Mouse (Mus musculus) heart, adult 8-10 months (tissue): ENCODE measurements around the gene Rgs7. TPM values are rescaled to one million over a fixed set of nuclear protein-coding genes. Genes with fewer than 3 reads are reported as not detected.

ENCODE experiments used
- DNase-seq: peaks from one replicate; pipeline ENCODE4 v3.0.0; 2022; ENCODE audit warnings: low spot score
- total RNA-seq, 4 experiments: library from RNA; stranded (reverse); gene quantifications; 2 replicates each; pipeline ENCODE4 v1.2.4; 2022

The Rgs7 gene
- total RNA-seq, 4 experiments from 2014 or later = 0.69 to 1.7 (median 1.3) TPM

DNA sequence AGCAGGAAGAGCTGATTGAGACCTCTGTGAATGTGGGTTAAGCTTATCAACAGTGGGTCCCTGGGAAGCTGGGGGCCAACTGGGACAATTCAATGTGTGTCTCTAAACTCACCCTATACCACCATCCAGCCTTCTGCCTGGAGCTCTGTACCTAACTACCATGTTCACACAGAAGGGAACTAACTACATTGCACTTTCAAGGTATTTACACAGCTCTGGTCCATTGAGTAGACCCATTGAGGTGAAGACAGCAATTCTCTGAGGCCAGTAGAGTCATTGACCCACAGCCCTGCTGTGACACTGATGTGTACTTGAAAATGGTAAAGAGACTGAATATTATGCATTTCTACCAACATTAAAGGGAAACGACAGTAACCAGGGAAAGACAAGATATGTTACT is 313.6 kb downstream of the Rgs7 start:
- DNase-seq = no peak

DNA sequence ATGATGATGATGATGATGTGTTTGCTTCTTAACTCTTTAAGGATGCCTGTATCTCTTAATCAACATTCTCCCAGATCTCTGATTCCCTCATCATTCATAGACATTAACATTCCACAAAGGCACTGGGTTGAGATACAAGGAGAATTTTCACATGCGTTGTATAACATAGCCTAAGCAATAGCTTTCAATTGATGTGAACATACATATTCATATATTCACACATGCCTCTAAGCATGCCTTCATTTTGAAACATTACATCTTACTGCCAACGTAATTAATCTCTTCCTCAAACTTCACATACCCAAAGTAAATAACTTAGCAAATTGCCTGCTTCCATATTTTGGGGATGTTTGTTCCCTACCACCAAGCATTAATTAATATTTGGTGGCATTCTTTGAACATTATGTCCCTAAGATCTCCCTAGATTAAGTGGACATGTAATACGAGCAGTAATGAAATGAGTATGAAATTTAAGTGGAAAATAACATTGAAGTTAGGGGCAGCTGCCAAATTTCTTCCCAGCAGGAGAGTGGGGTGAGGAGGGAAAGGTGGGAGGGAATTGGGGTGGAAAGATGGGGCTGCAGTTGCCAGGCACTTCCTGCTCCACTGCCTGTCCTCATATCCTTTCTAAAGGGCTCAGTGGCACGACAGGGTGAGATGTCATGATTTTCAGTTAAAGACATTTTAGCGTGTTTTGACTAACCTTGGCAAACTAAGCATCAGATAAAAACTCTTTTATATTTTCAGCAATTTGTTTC is 317.2 kb downstream of the Rgs7 start:
- no peak for DNase-seq

DNA sequence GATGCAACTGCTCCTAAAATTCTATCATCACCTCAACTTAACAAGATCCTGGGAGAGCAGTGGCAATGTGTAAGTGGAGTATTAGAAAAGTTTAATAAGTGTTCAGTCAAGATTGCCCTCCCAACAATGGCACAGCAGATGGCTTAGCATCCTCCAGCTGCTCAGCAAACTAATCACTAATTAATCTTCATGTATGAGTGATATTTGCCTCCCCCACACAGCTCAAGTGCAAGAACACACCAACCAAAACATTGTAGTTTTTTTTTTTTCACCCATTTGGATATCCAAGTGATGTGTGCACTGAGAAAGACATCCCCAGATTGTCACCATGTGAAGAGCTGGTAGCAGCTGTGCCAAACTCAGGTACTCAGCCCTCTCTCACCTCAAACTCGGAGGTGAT is 336.8 kb downstream of the Rgs7 start:
- DNase-seq = no peak

DNA sequence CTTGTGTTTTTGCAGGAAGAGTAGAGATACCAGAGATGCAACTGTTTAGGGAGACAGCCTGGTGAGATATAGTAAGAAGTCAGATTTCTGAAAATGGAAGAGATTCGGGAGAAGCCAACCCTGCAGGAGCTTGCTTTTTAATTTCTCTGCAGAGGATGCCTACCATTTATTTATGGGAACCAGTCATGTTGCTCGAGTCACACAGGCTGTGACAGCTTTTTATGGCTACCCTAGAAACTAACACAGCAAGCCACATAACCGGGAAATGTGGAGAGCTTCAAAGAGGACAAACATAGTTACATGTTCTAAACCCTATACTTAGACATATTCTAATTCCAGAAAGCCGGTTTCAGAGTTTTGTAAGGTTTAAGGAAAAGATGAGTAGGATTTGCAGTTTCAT is 349.2 kb downstream of the Rgs7 start:
- no peak for DNase-seq

DNA sequence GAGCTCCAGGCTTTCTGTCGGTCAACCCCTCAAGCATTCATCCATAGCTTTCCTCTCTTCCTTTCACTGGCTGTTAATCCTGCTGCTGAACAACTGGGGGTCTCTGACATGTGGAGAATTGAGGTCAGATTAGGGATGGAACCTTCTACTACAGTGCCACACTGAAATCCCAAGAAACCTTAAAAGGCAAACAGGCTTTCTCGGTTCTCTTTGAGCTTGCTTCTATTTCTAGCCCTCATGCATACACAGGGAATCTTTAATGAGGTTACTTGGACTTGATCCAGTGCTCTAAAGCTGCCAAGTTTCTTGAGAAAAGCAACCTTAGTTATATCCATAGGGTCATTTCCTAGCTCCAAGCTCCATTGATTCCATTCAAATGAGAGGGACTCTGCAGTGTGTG is 363.8 kb downstream of the Rgs7 start:
- DNase-seq = peak; percentile 6

DNA sequence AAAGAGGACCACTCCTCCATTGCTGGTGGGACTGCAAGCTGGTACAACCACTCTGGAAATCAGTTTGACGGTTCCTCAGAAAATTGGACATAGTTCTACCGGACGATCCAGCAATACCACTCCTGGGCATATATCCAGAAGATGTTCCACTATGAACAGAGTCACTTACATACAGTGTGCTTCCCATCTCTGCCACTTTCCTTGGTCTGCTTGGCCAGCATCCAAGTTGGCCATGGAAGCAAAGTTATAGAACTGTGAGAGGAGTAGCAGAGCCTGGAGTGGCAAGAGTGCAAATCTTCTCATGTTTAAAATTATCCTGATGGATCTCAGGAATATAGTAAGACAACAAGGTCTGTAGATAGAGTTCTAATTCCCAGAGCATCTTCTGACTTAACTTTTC is 367.9 kb downstream of the Rgs7 start:
- DNase-seq = no peak

DNA sequence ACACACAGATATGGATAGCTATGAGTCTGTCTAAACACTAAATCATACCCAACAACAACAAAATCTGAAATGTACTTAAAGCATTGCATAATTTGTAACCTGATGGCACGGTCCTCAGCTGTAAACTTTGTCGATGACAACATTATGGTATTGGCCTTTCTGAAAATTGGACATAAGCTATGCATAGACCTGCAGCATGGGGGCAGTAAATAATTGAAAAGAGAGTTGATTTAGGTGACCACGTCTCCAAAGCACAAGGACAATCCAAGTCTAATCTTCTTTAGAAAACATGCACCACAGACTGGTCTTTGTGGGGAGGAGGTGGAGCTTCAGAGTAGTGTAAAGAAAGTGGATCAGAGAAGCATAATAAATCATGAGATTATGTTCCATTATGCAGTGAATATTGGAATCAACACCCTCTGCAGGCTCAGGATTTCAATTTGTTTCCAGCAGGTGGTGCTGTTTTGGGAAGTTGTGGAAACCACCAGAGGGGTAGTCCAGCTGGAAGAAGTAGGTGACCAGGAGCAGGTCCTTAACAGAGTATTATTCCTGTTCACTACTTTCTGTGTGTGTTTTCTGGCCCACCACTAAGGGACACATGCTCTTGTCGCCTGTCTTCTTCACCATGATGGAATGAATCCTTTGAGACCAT is 373.3 kb downstream of the Rgs7 start:
- DNase-seq = peak; percentile 3

DNA sequence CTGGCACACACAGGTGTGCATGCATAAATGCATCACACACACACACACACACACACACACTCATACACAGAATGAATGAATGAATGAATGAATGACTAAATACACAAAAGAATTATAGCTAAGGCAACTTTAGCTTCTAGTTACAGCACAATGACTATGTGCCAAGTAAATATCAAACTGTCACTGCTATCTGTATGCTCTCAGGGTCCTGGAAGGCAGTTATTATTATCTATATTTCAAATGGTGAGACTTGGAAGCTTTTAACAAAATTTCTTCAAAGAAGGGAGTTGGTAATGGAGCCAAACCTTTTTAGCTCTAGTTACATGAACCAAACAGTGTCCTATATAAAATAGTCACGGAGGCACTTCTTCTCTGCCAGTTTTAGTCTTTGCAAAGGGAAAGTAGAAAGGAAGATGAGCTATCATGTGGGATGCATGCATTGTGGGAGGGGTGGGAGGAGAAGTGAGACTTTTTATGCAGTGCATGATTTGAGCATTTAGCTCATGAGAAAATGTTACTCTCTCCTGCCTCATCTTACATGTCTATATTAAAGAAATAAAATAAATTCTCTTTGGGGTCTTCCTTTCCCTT is 383.9 kb downstream of the Rgs7 start:
- DNase-seq = no peak

DNA sequence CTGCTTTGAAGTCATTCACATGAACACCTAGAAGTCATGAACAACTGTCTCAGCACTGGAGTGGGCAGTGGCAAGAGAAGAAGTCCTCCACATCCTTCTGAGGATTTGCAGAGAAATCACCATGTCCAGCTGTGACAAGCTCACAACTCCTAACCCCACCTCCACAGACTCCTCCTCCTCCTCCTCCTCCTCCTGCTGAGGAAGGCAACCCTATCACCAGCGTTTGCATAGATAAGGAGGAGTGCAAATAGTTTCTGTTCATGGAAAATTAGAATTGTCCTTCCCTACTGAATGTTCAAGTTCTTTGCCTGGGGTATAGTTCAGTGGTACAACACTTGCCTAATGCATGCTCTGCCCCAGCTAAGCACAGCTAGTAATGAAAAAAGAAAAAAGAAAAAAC is 386.0 kb downstream of the Rgs7 start:
- DNase-seq = no peak

DNA sequence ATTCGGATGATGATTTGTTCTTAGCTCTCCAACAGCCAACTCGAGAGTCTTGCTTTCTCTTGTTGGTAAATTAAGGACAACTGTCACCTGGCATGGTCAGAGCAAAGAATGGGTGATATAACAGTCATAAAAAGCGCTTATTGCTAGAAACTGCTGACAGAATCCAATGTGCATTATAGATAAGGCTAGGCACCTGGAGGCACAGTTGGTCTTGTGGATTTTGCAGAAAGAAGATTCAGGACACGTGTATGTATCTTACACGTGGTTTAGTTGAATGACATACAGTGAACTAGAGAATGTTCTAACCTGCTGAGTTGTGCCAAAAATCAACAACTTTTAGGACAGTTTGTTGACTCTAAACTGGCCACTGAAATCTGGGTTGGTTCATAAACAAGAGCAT is 386.9 kb downstream of the Rgs7 start:
- DNase-seq = no peak

DNA sequence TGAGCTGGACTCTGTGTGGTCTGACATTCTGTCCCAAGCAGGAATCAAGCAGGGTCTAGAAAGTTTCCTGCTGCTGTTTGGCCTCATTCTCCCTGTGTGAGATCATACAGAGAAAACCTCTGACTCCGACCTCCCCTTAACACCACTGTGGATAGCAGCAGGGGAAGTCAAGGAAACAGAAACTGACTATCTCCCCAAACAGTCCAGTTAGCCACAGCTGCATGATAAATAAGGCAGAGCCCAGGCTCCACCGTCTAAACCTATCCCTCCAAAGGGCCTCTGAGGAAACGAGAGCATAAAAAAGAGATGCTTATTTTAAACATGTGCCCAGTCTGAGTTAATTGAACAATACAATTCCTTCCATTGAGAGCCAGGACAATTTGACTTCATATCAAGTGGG is 395.3 kb downstream of the Rgs7 start:
- no peak for DNase-seq

DNA sequence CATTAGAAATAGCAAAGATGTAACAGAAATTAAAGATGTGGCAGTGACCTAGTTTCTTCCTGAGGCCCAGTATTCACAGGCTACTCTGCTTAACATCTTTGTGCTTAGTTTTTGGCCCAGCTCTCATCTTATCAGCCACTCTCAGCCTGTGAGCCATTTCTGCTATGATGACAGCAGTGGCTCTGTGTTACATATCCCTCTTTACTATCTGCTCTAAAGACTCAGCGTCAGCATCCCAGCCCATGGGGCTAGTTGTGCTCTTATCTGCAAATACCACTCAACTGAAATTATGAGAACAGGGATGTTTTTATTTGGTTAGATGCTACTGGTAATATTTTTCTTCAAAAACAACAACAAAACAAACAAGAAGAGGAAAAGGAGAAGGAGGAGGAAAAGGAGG is 410.2 kb downstream of the Rgs7 start:
- DNase-seq = no peak

DNA sequence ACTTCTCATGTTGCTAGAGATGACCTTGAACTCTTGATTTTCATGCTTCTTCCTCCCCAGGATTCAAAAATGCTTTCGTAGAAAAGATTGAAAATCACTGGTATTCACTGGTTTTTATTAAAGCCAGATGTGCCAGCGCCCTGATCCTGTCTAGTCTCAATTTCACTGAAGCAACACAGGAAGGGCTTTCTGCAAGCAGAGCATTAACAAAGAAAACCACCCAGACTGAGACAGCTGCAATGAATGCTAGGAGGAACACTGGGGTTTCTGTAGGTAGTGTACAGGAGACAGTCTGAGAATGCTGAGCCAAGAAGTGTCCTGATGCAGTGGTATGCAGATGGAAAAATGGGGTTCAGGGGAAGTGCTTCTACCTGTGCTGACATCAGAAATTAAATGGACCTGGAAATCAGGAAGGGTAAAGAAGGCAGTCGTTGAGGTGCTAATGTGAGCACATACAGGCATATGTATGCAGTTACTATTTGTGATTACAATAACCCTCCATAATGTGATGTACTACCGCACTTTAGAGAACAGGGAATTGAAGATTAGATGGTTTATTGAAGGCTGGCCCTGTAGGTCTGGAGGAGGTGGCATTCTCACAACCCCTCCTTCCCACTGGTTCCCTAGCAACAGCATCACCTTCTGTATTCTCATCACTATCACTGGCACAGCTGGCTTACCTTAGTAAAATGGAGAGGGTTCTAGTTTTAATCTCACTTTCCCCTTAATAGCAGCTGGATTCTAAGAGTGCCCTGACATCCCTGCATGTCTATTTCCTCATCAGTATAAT is 412.3 kb downstream of the Rgs7 start:
- no peak for DNase-seq

DNA sequence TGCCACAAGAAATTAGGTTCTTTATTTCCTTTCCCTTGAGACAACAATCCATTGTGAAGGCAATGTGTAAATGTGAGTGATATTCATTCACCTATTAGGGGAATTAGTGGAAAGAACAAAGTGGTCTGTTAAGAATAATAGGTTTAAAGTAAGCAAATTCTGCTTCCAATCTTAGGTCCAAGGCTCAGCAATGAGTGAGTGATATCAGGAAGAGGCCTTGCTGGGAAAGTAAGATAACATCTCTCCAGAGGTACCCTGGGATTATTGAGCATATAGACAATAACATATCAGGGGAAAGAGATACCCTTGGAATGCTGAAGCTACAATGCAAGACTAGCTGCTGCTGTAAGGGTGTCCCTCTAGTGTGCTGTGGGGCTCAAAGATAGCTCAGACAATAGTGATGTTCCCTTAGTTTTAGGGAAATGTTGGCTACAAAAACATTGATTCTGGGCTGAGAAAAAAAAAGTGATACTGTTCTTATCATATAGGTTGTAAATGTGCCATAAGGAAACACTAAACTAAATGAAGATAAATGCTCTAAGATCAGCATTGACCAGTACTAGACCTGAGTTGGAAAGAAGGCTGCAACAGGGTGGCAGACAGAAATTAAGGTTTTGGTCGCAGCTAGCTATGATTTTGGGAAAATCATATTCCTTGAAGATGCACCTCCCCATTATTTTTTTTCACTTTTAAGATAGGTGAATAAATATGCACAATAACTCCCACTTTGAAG is 418.6 kb downstream of the Rgs7 start:
- no peak for DNase-seq

DNA sequence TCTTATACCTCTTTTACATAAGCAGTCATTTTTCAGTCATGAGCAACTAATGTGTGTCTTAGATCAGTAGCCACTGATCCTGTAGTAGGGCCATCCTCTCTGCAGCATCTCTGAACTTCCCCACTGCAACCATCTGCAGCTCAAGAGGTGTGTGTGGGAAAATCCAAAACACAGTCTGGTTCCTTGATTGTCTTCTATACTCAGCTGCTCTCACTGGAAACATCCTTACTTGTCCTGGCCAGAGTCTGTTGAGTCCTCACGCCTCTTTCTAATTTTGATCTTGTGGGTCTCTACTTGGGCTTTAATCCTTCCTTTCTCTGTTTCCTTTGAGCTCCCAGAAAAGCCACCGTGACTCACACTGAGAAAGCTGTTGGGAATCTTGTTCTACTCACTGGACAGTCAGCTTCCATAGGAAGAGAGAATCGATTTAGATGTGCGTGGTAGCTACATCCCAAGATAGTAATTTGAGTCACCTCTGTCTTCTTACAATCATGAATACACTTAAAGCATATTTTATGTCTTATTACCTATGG is 422.5 kb downstream of the Rgs7 start:
- no peak for DNase-seq

DNA sequence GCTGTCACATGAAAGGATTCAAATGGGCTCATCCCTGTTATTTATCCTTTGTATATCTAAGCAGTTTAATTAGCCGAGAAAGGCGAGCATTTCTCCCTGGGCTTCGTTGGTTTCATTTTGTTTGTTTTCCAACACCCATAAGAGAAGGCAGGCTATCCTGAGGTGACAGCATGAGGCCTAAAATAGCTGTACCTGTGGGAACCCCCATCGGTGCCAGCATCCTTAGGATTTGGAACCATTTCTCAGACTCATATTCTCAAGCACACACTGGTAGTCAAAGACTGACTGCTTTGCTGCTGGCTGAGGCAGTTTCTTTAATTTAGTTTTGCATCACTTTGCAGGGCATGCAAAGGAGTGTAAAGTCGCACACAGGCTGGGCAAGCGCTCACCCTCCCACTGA is 443.2 kb downstream of the Rgs7 start:
- no peak for DNase-seq

DNA sequence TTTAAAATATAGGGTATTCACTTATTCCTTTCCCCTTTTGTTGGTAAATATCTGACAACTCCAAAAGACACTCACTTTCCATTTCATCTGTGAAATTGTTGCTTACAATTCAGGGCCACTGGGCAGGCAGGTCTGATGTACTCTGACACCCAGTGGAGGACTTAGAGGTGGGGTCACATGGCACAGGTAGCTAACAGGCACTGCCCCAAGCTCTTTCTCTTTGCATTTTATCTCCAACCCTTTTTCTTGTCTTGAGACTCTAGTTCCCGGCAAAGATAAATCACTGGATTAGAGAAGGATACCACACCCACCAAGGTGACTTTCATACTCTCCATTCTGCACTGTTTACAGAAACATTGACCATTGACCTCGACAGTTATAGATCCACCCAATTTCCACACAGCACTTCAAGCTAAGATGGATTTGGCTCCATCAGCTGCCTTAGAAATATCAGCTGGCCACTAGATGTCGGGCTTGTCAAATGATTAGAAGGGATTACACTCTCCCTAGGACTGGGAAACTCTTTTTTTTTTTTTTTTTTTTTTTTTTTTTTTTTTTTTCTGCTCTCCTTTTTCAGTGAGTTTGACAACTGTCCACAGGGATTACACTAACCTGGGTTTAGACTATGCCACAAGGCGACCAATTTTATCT is 451.0 kb downstream of the Rgs7 start:
- peak; percentile 4 for DNase-seq

DNA sequence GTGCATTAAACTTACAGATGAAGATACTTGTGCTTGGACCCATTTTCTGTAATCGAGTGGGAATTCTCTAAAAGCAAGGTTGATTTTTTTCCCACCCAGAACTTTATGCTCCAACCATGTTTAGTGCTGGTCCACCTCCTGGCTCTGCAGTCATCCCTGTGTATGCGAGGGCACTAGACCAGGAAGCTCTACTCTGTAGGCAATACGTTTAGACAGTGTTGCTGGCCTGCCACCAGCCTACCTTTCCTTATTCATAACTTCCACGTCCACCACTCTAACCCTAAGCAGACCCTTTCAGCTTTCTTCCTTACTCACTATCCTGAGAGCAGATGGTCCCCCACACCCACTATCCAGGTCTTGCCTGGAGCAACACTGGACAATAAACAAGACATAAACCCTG is 452.3 kb downstream of the Rgs7 start:
- DNase-seq = no peak

DNA sequence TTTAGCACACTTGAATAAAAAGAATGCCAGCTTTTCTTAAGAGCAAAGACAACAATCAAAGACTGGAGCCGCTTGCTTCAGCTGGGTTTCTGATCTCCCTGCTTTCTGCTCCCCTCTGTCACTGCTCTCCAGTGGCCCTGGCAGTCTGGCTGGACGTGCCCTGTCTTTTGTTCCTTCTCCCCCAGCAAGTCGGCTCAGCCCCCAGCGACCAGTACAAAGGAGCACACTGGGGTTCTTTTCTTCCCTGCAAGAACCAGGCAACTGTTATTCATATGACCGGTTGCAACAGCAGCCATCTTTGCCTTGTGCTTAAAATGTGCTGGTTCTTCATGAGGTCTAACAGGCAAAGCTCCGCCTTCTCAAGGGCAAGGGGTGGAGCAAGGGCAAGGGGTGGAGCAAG is 452.7 kb downstream of the Rgs7 start:
- no peak for DNase-seq

DNA sequence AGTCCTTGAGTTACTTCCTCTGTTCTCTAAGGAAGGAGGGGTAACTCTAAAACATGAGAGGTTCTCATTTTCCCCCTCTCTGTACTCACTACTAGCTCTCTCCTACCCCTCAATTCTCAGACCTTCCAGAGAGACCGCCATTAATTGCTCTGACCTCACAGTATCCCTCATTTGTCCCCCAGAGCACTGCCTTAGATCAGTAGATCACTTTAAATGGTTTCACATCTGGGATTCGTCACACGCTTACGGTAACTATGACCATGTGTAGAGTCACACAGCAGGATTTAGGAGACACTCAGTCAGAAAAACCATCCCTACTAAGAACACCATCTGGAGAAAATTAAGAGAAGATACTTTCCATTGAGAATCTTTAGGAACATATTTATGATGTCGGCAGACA is 456.8 kb downstream of the Rgs7 start:
- DNase-seq = no peak

DNA sequence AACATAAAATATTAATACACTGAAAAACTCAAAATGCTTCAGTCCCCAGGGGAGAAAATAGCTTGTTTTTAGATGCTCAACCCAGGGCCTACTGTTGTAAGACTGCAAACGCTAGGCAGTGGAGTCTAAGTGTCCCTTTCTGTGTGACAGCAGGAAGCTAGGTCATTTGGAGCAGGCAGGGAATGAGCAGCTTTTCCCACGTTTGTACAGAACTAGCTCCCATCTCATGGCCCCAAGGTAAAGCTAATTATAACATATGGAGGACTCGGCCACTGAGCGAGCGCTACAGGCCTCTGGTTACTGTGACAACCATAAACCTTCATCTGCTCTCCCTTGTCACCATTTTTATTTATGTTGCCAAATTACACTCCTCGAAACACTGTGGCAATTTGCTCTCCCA is 460.3 kb downstream of the Rgs7 start:
- no peak for DNase-seq
